Mouse (Mus musculus): ENCODE measurements around the gene Gm45618.

- TF ChIP-seq CTCF (IDR thresholded peaks at IDR 0.05; ENCODE audit: borderline replicate concordance, control insufficient read depth, extremely low read depth, insufficient read depth, low read length, poor library complexity) (peak; percentile 84), POLR2A (IDR thresholded peaks at IDR 0.05; ENCODE audit: control insufficient read depth, extremely low read depth, insufficient read depth, low read length, poor library complexity) (no peak)
Observed at GRCm38 (mm10) chr7:142097776-142098175, 22.8 kb downstream of the Gm45618 start.

All from thymus, adult 2 months (tissue).